Mouse (Mus musculus) kidney, embryonic 15.5 days (tissue): Measurements from ENCODE around the gene Ap2a1. TPM values are rescaled to one million over a fixed set of nuclear protein-coding genes. Genes with fewer than 3 reads are reported as not detected.
A peak's percentile ranks its signal among the peaks of the same experiment; 100 is the strongest.
"Not testable (repeated sequence)": the region's sequence is repeated elsewhere in the genome, so short reads cannot be mapped to it uniquely, and the experiment has no call there.

Experiments used
- ATAC-seq: fragments of 200-750 bp; cut with Nextera tagmentation; replicated peaks from 2 replicates; pipeline ENCODE4 v1.8.0; 2017; ENCODE audit warnings: moderate TSS enrichment; ENCODE audit not compliant: low FRiP score
- H3K27ac ChIP-seq: fragments of 300-500 bp; sonication (generic); 2 replicates; pipeline ENCODE4 v1.5.1; 2015; ENCODE audit warnings: mild to moderate bottlenecking, inconsistent platforms
- H3K27me3 ChIP-seq: fragments of 300-500 bp; sonication (generic); 2 replicates; pipeline ENCODE4 v1.6.1; 2015; ENCODE audit warnings: inconsistent platforms
- H3K36me3 ChIP-seq: fragments of 300-500 bp; sonication (generic); 2 replicates; pipeline ENCODE4 v1.6.1; 2015; ENCODE audit warnings: inconsistent platforms
- H3K4me1 ChIP-seq: fragments of 300-500 bp; sonication (generic); 2 replicates; pipeline ENCODE4 v1.6.1; 2015; ENCODE audit warnings: inconsistent platforms
- H3K4me2 ChIP-seq: fragments of 300-500 bp; sonication (generic); 2 replicates; pipeline ENCODE4 v1.6.1; 2015; ENCODE audit warnings: moderate library complexity, mild to moderate bottlenecking, inconsistent platforms
- H3K4me3 ChIP-seq: fragments of 300-500 bp; sonication (generic); replicated peaks from 2 replicates; pipeline ENCODE4 v1.5.1; 2015; ENCODE audit warnings: mild to moderate bottlenecking, inconsistent platforms
- H3K9ac ChIP-seq: fragments of 300-500 bp; sonication (generic); 2 replicates; pipeline ENCODE4 v1.6.1; 2015; ENCODE audit warnings: mild to moderate bottlenecking, inconsistent platforms
- H3K9me3 ChIP-seq: fragments of 300-500 bp; sonication (generic); replicated peaks from 2 replicates; pipeline ENCODE4 v1.6.1; 2016; ENCODE audit warnings: inconsistent platforms
- WGBS: fragments of 180-500 bp; shearing (Covaris S2); methylation state at CpG from one replicate; pipeline ENCODE4 v1.1.7; 2015; ENCODE audit warnings: mixed read lengths; 5-methylcytosine and 5-hydroxymethylcytosine counted together
- polyA plus RNA-seq: library from polyadenylated mRNA; unstranded; fragments of >200 nt; fragmentation: Nextera tagmentation; extraction: Ambion mirVana; gene quantifications from 2 replicates; pipeline ENCODE4 v1.2.1, GENCODE M21; 2015

The Ap2a1 gene
- polyA plus RNA-seq, 1 experiment from 2014 or later: 79.1 TPM

GRCm38 (mm10) chr7:44891611-44892010 lies 37.7 kb downstream of the Ap2a1 start:
- peaks cover 49% of the 10 kb centered on the region for H3K4me1 ChIP-seq

DNA sequence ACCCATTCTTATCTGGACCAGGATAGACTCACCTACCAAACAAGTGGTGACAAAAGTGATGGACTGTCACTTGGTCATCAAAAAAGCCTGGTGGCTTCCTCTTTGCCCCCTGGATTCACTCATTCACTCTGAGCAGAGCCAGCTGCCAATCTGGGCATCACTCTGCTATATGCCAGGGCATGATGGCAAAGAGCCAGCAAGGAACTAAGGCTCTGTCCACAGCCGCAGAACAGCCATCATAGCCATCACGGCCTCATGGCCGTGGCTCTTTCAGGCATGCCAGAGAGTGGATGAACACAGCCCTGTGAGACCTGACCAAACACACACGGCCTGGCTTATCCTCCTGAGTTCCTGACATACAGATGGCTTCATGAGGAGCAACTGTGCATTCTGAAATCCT lies 38.6 kb downstream of the Ap2a1 start:
- Histone ChIP-seq H3K9me3 (no peaks in the 10 kb centered on the region), H3K9ac (peak overlapping the region; percentile 93; the same call in 1 of the 2 replicates), H3K4me2 (peak overlapping the region; percentile 86), H3K27ac (0 out of 2 replicates have a peak overlapping the region, but pooled peaks have one; percentile 9), H3K27me3 (no peaks in the 10 kb centered on the region), H3K4me1 (peaks cover 54% of the 10 kb centered on the region), H3K36me3 (peaks cover 44% of the 10 kb centered on the region), H3K4me3 (peak overlapping the region; percentile 87)
- 88% methylated on average over 4 of the region's 4 CpGs for WGBS
- ATAC-seq: no peak

More at GRCm38 (mm10) chr7:44891611-44892010, 37.7 kb downstream of the Ap2a1 start:
- ATAC-seq: no peak
- Histone ChIP-seq H3K27me3 (no peaks in the 10 kb centered on the region), H3K9me3 (no peaks in the 10 kb centered on the region), H3K36me3 (peaks cover 35% of the 10 kb centered on the region), H3K4me2 (peak overlapping the region; percentile 86), H3K9ac (peak overlapping the region; percentile 93), H3K27ac (peak overlapping the region; percentile 99), H3K4me3 (peak overlapping the region; percentile 87)
- WGBS: 15% methylated on average over 6 of the region's 6 CpGs

DNA sequence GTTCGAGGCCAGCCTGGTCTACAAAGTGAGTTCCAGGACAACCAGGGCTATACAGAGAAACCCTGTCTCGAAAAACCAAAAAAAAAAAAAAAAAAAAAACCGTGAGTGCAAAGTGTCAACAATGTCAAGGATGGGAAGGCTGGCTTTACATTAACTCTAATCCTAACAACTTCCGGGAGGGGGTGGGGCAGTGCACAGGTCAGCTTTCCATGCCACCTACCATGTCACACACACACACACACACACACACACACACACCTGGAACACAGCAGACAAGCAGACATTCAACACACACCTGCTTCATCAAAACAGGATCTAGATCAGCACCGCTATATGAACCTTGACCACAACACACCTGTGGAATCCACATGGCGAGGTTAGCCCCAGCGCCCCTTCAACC lies 39.1 kb downstream of the Ap2a1 start:
- Histone ChIP-seq H3K36me3 (peaks cover 50% of the 10 kb centered on the region), H3K27ac (0 out of 2 replicates have a peak overlapping the region, but pooled peaks have one; percentile 9), H3K9me3 (no peaks in the 10 kb centered on the region), H3K9ac (peak overlapping the region; percentile 93; the same call in 1 of the 2 replicates), H3K4me3 (0 out of 2 replicates have a peak overlapping the region, but pooled peaks have one; percentile 87), H3K4me1 (peaks cover 50% of the 10 kb centered on the region), H3K4me2 (peak overlapping the region; percentile 86), H3K27me3 (no peaks in the 10 kb centered on the region)
- no peak for ATAC-seq
- WGBS: 84% methylated on average over 6 of the region's 7 CpGs

DNA sequence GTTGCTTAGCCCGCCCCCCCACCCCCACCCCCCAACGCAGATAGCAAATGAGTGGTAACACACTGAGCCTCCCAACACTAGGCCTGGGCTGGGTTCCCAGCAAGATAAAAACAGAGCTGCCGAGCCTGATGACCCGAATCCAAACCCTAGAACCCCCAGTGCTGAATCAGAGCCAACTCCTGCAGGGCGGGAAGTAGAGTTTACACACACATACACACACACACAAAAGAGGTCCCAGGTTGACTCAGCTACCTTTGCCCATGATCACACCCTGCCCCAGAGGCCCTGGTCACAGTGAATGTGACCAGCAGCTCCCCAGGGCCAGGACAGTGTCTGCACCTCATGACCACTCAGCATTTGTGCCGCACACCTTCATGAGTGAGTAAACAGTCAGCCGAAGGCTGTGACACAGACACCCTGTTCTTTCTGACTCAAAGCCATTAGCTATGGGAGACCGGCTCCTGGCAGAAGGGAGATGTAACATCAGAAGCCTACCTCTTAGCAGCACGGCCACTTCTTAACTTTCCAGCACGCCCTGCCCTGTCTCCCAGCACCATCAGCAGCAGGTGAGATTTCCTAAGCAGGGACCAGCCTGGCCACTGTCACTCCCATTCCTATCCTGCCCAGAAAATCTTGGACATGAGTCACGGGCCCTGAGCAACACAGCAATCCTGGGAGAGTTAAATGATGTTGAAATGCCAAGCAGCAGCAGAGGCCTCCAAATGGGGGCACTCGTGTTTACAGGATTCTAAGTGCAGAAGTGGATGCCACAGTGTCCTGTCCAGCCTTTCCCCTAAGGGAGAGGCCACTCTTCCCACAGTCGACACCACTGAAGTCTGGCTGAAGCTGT lies 40.8 kb downstream of the Ap2a1 start:
- WGBS: 81% methylated on average over 13 of the region's 13 CpGs
- no peak overlapping the region for H3K27ac ChIP-seq
- no peaks in the 10 kb centered on the region for H3K9me3 ChIP-seq
- peaks cover 66% of the 10 kb centered on the region for H3K36me3 ChIP-seq
- H3K4me3 ChIP-seq: no peak overlapping the region
- no peaks in the 10 kb centered on the region for H3K27me3 ChIP-seq
- ATAC-seq: no peak
- peaks cover 44% of the 10 kb centered on the region for H3K4me1 ChIP-seq
- H3K4me2 ChIP-seq: no peak overlapping the region
- 0 out of 2 replicates have a peak overlapping the region, but pooled peaks have one; percentile 1 for H3K9ac ChIP-seq

- Histone ChIP-seq H3K36me3 (peaks cover 81% of the 10 kb centered on the region), H3K27me3 (no peaks in the 10 kb centered on the region), H3K4me2 (no peak overlapping the region), H3K4me1 (peaks cover 39% of the 10 kb centered on the region), H3K9ac (no peak overlapping the region), H3K4me3 (no peak overlapping the region), H3K9me3 (no peaks in the 10 kb centered on the region), H3K27ac (0 out of 2 replicates have a peak overlapping the region, but pooled peaks have one; percentile 9)
- no peak for ATAC-seq
- WGBS: 80% methylated on average over 7 of the region's 7 CpGs
These were observed 42.3 kb downstream of the Ap2a1 start for GRCm38 (mm10) chr7:44886964-44887363.

- Histone ChIP-seq H3K4me3 (no peak overlapping the region), H3K36me3 (peaks cover 95% of the 10 kb centered on the region), H3K9ac (no peak overlapping the region), H3K4me1 (peaks cover 23% of the 10 kb centered on the region; the same call in 1 of the 2 replicates), H3K4me2 (no peak overlapping the region), H3K27me3 (no peaks in the 10 kb centered on the region), H3K9me3 (no peaks in the 10 kb centered on the region), H3K27ac (no peak overlapping the region)
- WGBS: 90% methylated on average over 5 of the region's 5 CpGs
- ATAC-seq: no peak
These were observed 44.7 kb downstream of the Ap2a1 start for GRCm38 (mm10) chr7:44884637-44885036.

- Histone ChIP-seq H3K4me2 (no peak overlapping the region), H3K9ac (no peak overlapping the region), H3K27ac (no peak overlapping the region), H3K27me3 (no peaks in the 10 kb centered on the region), H3K9me3 (no peaks in the 10 kb centered on the region), H3K36me3 (peaks cover 95% of the 10 kb centered on the region), H3K4me3 (no peak overlapping the region), H3K4me1 (peaks cover 17% of the 10 kb centered on the region; the same call in 1 of the 2 replicates)
- 88% methylated on average over 3 of the region's 3 CpGs for WGBS
- ATAC-seq: no peak
These were observed 46.3 kb downstream of the Ap2a1 start for GRCm38 (mm10) chr7:44883036-44883435.

GRCm38 (mm10) chr7:44877833-44878232 lies 51.5 kb downstream of the Ap2a1 start:
- H3K9me3 ChIP-seq: no peaks in the 10 kb centered on the region
- 86% methylated on average over 14 of the region's 14 CpGs for WGBS
- H3K27me3 ChIP-seq: no peaks in the 10 kb centered on the region
- peaks cover 9% of the 10 kb centered on the region; the same call in 1 of the 2 replicates for H3K4me1 ChIP-seq
- H3K4me2 ChIP-seq: no peak overlapping the region
- no peak overlapping the region for H3K4me3 ChIP-seq
- H3K9ac ChIP-seq: no peak overlapping the region
- H3K36me3 ChIP-seq: peaks cover 73% of the 10 kb centered on the region
- H3K27ac ChIP-seq: no peak overlapping the region
- ATAC-seq: no peak

- H3K9me3 ChIP-seq, H3K4me3 ChIP-seq: not testable (repeated sequence)
- peaks cover 38% of the 10 kb centered on the region for H3K4me1 ChIP-seq
These were observed 57.5 kb downstream of the Ap2a1 start for GRCm38 (mm10) chr7:44871774-44872173.

GRCm38 (mm10) chr7:44871181-44871580 lies 58.1 kb downstream of the Ap2a1 start:
- no peaks in the 10 kb centered on the region for H3K27me3 ChIP-seq
- H3K4me1 ChIP-seq: peaks cover 44% of the 10 kb centered on the region
- no peak overlapping the region for H3K4me2 ChIP-seq
- H3K36me3 ChIP-seq: peaks cover 12% of the 10 kb centered on the region
- no peak overlapping the region for H3K9ac ChIP-seq
- no peaks in the 10 kb centered on the region for H3K9me3 ChIP-seq
- no peak overlapping the region for H3K4me3 ChIP-seq
- WGBS: 78% methylated on average over 1 of the region's 1 CpGs
- 0 out of 2 replicates have a peak overlapping the region, but pooled peaks have one; percentile 14 for H3K27ac ChIP-seq
- ATAC-seq: no peak

More at GRCm38 (mm10) chr7:44871774-44872173, 57.5 kb downstream of the Ap2a1 start:
- not testable (repeated sequence) for ATAC-seq, H3K9ac ChIP-seq, H3K27ac ChIP-seq, H3K4me2 ChIP-seq, H3K27me3 ChIP-seq
- 91% methylated on average over 2 of the region's 2 CpGs for WGBS
- peaks cover 13% of the 10 kb centered on the region for H3K36me3 ChIP-seq

GRCm38 (mm10) chr7:44870614-44871013 lies 58.7 kb downstream of the Ap2a1 start:
- Histone ChIP-seq H3K36me3 (peaks cover 12% of the 10 kb centered on the region), H3K27me3 (no peaks in the 10 kb centered on the region), H3K4me2 (peak overlapping the region; percentile 76), H3K9me3 (no peaks in the 10 kb centered on the region), H3K27ac (peak overlapping the region; percentile 100), H3K4me3 (peak overlapping the region; percentile 95), H3K9ac (0 out of 2 replicates have a peak overlapping the region, but pooled peaks have one; percentile 32), H3K4me1 (peaks cover 49% of the 10 kb centered on the region)
- ATAC-seq: no peak
- WGBS: 82% methylated on average over 6 of the region's 6 CpGs
